Mouse (Mus musculus) G1E (cell line): ENCODE data around the gene Asl.

Source experiments
- CTCF ChIP-seq: IDR thresholded peaks from 2 replicates; pipeline ENCODE4 v1.5.1; 2012; ENCODE audit warnings: low read depth, low read length, inconsistent platforms, mixed read lengths
- GATA1 ChIP-seq: IDR thresholded peaks from 2 replicates; pipeline ENCODE4 v1.6.1; 2012; ENCODE audit warnings: borderline replicate concordance, low read length, inconsistent platforms, mixed read lengths

DNA sequence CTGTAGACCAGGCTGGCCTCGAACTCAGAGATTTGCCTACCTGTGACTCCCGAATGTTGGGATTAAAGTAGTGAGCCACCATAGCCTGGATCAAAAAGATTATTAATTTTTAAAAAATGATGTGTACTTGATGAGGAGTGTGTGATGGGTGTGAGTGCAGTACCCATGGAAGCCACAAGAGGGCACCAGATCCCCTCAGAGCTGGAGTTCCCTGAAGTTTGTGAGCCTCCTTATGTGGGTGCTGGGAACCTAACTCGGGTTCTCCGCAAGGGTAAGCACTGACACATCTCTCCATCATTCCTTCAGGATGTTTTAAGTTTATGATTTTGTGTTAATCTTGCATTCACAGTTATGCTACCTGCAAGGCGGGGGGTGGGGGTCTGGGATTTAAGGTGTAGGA lies 18.1 kb downstream of the Asl start:
- TF ChIP-seq CTCF (peak; percentile 49; the same call in 1 of the 2 replicates), GATA1 (no peak)
